Mouse (Mus musculus) G1E-ER4 (cell line): ENCODE results near the gene Nfe2. TPM values are rescaled to one million over a fixed set of nuclear protein-coding genes. Genes with fewer than 3 reads are reported as not detected.

Source experiments
- GATA1 ChIP-seq: IDR thresholded peaks from one replicate; pipeline ENCODE4 v1.8.0; 2012; ENCODE audit warnings: low read length, inconsistent platforms
- polyA plus RNA-seq: library from polyadenylated mRNA; stranded (reverse); fragments of >175 nt; gene quantifications from 2 replicates; pipeline ENCODE4 v1.2.3, GENCODE M21; 2012

Gene Nfe2
- 147 and 163 TPM in 2 replicates for polyA plus RNA-seq

DNA sequence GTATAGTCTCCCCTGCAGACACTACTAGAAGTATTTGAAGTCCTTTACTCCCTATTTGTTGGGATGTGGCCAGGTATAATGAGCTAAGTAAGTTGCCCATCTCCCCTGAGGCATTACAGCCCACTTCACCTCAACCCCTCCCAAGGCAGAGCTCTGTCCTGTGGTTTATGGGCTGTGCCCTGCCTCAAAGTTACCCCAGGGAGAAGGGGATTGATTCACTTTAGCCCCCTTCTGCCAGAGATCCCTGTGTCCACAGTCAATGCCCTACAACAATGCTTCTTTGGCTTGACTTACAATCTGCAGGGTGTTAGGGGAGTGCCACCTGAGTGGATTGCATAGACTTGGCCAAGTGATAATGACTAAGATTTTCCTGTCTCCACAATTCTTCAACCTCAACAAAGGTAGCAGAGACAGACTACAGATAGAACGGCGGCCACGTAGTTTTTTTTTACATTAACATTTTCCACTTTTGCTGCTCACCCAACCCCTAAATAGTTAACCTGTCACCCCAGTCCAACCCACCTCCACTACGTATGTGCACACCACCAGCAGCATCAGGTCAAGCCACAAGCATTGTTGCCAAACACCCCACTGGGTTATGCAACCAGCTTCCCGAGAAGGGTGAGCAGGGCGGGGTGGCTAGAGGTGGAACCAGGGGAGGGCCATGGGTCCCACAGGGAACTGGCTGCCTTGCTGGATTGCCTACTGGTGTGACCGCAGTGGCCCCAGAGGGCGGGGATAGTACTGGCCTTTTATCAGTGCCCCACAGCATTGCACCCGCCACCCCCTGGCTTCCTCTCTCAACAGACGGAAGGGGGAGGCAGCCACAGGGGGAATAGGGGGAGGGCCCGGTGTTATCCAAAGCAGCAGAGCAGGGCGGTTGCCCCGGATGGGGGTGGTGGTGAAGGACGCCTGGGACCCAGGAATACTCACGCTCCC is at the start of gene Nfe2:
TSS of gene Nfe2 (minus strand) at position 614 of the 939 bp plus-strand sequence.
- peak; percentile 77 for TF ChIP-seq GATA1

DNA sequence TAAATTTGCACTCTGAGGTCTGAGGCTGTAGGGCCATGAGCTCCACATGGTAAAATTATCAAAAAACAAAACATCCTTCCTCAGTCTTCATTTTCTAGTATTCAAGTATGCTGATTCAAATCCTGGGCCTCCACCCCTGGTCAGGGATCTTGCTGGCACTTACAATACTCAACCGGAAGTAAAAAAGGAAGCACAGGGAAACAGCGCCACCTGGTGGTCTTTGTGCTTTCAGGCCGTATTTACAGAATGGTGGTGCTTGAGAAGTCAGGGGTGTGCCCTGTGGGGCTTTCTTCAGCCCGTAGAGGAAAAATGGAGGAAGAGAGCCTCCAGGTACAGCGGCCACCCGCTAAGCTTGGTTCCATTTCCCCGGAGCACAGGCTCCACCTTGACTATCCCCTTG is 48.9 kb upstream of the Nfe2 start:
- TF ChIP-seq GATA1, result no peak

DNA sequence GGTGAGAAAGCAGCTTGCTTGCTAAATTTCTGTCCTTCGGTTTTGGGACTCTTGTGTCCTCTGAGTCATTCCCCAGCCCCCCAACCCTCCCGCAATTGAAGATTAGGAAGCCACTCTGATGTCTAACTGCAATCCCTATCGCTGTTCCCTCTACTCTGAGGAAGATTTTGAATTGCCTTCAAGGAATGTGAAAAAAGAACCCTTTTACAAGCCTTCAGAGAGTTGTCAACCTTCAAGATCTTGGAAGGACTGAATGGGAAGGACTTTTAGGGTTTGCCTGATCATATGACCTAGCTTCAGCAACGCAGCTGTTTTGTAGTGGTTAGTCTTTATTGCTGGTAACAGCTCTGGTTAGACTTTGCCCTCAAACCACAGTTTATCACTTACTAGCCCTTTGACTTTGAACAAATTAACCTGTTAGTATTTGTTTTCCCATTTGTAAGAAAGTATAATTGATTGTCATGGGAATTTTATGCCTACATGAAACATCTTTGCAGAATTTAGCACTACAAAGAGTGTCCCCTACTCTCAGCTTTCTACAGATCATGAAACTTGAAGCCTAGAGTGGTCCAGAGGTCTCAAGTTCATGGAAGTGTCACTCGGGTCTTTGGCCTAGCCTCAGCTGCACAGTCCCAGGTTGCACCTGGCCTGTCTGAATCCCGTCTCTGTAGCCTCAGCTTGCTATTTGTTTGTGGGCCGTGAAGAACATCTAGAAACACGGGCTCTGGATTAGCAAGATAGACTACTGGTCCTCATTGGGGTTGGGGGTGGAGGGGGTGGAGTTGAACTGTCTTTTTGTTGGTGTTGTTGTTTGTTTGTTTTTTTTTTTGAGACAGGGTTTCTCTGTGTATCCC is 47.8 kb upstream of the Nfe2 start:
- no peak for TF ChIP-seq GATA1

DNA sequence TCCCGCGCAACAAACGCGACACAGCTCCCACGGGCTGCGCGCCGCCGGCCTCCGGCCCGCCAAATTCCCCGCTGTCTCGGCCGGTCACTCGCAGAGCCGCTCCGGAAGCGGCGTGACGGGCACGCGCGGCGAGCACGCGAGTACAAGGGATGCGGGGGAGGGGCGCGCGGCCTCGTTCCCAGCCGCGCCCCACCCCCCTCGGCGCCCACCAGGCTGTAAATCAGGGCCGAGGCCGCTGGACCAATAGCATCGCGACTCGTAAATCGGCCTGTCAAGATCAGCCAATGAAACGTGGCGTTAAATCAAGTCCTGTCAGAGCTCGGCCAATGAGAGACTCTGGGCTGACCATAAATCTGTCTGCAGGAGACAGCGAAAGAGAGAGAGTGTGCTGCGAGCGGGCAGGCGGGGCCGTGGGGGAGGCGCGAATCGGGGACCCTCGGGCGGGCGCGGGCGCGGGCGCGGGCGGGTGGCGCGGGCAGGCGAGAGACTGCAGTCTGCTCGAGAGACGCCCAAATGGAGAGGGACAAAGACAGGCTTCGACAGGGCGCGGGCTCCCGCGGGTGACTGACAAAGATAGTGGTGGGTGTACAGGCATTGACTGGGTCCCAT is 47.0 kb upstream of the Nfe2 start:
- no peak for TF ChIP-seq GATA1

DNA sequence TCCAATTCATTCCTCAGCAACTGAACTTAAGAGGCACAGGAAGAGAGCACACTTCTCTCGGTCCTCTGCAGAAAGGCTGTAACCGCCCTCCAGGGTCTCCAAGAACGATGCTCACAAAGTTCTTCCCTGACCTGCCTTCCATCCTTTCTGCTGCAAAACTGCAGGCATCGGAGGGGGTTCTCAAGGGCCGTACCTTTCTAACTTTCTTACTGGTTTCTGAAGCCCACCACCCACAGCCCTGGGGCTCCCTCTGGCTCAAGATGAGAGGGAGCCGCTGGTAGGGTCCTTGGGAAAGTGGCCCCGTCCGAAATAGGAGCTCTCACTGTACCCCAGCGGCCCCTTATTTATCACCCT is 46.4 kb upstream of the Nfe2 start:
- TF ChIP-seq GATA1, result no peak

DNA sequence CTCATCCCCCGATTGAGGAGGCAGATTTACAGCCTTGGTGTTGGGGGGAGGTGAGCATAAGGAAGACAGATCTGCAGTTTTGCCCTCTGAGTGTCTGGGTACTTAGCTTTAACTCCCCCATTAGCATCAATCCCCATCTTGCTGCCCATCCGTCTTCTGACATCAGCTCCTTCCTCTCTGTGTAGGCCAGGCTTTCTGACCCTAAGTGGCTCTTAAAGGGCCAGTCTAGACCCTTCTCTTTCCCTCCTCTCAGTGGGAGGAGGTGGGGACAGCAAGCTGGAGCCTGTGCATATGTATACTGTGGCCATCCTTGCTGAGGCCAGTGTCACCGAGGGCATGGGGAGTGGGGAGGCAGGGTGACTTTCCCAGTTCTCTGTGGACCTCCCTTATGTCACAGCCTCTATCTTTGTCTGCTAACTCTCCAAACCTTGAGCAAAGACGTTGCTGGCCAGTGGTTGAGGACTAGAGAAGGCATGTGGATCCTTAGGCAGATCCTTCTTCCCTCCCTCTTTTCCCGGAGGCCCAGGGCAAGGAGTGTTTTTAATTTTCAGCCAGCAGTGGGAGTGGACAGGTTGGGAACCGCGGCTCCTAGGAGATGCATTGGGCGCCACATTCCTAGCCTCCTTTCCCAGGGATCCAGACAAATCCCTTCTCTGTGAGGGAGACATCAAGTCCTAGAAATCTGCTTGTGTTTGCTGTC is 45.9 kb upstream of the Nfe2 start:
- no peak for TF ChIP-seq GATA1

DNA sequence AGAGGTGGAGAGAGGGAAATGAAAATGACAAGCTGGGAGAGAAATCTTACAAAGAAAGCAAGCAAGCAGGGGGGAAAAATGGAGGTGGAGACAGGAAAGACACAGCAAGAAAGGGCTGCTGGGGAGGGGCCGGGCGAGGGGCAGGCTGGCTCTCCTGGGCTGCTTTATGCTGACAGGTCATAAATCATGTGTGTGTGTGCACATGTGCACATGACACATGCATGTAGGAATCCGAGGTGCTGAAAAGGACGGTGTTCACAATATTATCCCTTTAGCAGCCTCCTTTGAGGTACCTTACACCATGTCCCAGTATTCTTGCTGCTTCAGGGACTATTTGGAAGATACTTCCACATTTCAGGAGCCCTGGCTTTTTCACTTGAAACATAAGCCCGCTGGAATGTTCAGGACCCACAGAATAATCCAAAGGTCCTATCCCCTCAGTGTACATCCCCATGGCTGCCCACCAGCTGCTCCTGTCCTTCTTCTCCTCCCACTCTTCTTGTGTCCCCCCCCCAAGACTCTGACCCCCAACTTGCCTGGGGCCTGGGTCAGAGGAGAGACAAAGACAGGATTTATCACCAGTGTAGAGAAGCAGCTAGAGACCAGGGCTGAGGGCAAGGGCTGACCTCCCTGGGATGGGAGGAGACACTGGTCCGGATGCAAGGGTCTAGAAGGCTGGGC is 44.3 kb upstream of the Nfe2 start:
- TF ChIP-seq GATA1, result no peak

DNA sequence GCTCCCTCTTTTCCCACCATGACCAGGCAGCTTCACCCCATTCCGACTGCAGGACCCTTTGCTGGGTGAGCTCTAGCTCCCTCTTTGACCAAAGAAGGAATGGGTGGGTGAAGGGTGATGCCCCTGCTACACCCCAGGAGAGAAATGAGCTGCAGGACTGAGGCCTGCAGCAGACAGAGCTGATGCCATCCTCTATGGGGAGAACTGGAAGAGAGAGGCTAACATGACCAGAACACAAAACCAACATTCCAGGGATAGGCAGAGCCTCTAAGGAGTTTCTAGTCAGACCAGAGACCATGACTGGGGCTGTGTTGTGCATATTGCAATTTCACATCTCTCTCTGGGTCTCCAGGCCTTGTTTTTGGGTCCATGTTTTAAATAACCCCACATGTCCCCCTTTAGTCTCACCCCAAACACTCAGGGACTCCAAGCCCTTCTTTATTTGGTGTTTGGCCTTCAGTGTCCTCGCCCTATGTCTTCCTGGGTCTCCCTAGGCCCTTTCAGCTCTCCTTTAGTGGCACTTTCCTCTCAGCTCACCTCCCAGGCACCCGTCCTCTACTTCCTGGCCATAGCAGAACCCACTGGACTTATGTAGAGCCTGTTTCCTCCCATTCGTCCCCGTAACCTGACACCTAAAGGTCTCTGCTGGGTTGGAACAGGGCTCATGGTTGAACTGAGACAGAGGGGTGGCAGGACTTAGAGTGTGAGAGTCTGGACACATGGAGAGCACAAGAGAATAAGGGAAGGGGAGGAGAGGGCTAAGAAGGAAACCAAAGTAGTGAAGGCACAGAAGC is 43.5 kb upstream of the Nfe2 start:
- TF ChIP-seq GATA1, result no peak

DNA sequence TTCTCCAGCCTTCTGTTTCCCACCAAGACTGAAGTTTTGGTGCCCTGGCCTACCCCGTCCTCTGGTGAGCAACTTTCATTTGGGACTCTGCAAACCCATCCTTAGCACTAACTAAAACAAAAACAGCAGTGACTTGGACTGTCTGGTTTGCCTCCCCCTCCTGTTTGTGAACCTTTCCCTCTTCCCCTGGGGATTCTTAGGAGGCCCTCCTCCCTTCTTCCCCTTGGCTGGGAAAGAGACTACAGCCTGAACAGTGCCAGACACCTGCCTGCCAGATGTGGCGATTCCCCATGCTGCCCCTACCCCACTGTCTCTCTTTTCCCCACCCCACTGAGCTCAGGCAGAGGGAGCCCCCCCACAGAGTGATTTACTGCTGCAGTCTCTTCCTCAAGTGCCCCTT is 42.8 kb upstream of the Nfe2 start:
- no peak for TF ChIP-seq GATA1

DNA sequence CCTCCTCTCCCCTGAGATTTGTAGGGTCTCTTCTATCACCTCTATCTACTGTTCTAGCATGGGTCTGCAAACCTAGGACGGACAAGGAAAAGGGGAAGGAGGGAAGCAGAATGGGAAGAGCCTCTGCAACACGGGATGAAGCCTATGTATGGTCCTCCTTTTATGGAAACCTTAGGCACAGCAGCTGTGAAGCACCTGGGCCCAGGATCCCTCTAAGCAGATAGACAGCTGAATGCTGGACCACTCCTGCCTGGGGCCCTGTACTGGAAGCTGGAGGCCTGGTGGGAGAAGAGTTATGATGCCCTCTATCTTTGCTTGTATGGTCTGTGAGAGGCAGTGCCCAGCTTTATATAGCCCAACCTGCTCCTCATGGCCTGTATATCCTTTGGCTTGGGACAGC is 42.4 kb upstream of the Nfe2 start:
- no peak for TF ChIP-seq GATA1

DNA sequence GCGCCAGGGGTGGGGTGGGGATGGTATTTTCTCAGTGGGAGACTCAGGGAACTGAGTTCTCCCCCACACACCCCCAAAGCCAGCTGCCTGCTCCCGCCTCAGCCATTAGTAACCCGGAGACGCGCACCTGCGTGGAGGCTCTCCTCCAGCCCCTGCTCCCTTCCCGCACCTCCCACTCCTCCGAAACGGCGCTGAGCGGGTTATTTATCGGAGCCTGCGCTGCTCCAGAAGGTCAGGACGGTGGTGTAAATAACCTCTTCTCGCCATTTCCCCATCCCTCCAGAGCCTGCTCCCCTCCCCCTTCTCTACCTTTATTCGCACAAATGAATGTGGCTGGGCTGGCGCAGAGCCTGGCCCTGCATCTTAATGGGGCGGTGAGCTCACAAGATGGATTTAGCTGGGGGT is 41.9 kb upstream of the Nfe2 start:
- TF ChIP-seq GATA1, result no peak

DNA sequence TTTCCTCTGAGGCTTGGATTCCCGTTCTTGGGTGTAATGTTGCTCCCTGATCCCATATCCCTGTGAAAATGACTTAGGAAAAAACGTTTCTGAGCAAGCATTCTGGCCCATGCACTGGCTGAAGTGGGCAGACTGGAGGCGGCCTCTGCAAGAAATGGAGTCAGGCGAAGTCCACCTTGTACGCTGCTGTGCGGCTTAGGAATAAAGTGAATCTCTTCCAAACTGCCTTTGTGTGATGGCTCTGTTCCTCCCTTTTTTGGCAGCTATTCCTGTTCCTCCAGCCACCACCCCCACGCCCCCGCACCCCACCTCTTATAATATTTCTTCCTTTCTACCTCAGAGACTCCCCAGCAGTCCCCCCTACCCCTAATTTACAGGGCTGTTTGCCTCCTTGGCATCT is 41.4 kb upstream of the Nfe2 start:
- no peak for TF ChIP-seq GATA1

DNA sequence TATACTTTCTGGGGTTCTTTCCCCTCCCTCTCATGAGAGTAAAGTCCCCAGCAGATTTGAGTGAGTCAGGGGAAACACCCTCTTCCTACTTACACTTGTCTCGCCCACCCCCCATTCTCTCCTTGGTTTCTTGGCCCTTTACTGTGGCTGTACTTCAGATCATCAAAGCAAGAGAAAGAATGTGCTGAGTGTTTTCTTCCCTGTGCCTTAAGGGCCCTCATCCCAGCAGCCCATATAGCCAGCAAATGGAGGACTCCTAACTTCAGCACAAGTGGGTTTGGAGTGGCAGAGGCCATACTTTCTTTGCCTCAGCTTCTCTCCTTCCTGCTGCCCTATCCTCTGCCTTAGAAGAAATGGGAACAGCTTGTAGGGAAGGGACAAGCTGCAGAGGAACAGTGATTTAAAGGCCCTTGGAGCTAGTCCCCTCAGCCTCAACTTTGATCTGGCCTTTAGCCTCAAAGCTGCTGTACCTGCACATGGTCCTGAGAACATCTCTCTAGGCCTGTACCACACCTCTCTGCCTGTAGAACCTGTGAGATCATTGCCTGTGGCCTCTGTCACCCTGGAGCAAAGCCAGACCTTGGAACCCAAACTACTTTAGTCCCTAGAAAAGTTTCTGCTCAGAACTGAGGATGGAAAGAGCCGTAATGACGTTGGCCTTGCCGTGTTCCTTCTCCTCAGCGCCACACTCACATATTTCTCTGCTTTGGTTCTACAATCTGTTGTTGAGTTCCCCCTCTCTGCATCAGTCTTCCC is 40.8 kb upstream of the Nfe2 start:
- TF ChIP-seq GATA1, result no peak
